Mouse (Mus musculus) c-Kit-positive CD71-positive TER-119-negative erythroid progenitor cells, embryonic 14.5 days (primary cell): ENCODE measurements around the gene LTO1.
A peak's percentile ranks its signal among the peaks of the same experiment; 100 is the strongest.
"Not testable (repeated sequence)": the region's sequence is repeated elsewhere in the genome, so short reads cannot be mapped to it uniquely, and the experiment has no call there.

Experiments
- DNase-seq: peaks from one replicate; pipeline ENCODE4 v3.0.0-alpha.2; 2013; ENCODE audit warnings: low read depth

The LTO1 gene

GRCm38 (mm10) chr7:144914948-144915750, at the start of gene LTO1:
LTO1 (plus strand) TSS chr7:144915100.
- peak; percentile 91 for DNase-seq

- no peak for DNase-seq
Measured at GRCm38 (mm10) chr7:144867161-144867560, 47.7 kb upstream of the LTO1 start.

GRCm38 (mm10) chr7:144867602-144868001, 47.3 kb upstream of the LTO1 start:
- DNase-seq = no peak

GRCm38 (mm10) chr7:144872420-144872819, 42.5 kb upstream of the LTO1 start:
- no peak for DNase-seq

- no peak for DNase-seq
Measured at GRCm38 (mm10) chr7:144873160-144873559, 41.7 kb upstream of the LTO1 start.

GRCm38 (mm10) chr7:144874226-144874625, 40.7 kb upstream of the LTO1 start:
- DNase-seq = no peak

- no peak for DNase-seq
Measured at GRCm38 (mm10) chr7:144878401-144878800, 36.5 kb upstream of the LTO1 start.

- DNase-seq = no peak
Measured at GRCm38 (mm10) chr7:144883106-144883505, 31.8 kb upstream of the LTO1 start.

GRCm38 (mm10) chr7:144887672-144888071, 27.2 kb upstream of the LTO1 start:
- DNase-seq = no peak

- DNase-seq = no peak
Measured at GRCm38 (mm10) chr7:144888564-144889299, 26.2 kb upstream of the LTO1 start.

GRCm38 (mm10) chr7:144890661-144891060, 24.2 kb upstream of the LTO1 start:
- not testable (repeated sequence) for DNase-seq

- no peak for DNase-seq
Measured at GRCm38 (mm10) chr7:144891863-144892262, 23.0 kb upstream of the LTO1 start.

- no peak for DNase-seq
Measured at GRCm38 (mm10) chr7:144892322-144892721, 22.6 kb upstream of the LTO1 start.

GRCm38 (mm10) chr7:144894191-144894590, 20.7 kb upstream of the LTO1 start:
- DNase-seq = no peak

GRCm38 (mm10) chr7:144894706-144895105, 20.2 kb upstream of the LTO1 start:
- no peak for DNase-seq

GRCm38 (mm10) chr7:144895305-144896111, 19.4 kb upstream of the LTO1 start:
- DNase-seq = peak; percentile 54

GRCm38 (mm10) chr7:144896294-144897218, 18.3 kb upstream of the LTO1 start, which contains the start of gene Fgf15:
Fgf15 (plus strand) TSS chr7:144896531.
- DNase-seq = no peak

GRCm38 (mm10) chr7:144898506-144898905, 16.4 kb upstream of the LTO1 start:
- no peak for DNase-seq

GRCm38 (mm10) chr7:144905514-144905913, 9.4 kb upstream of the LTO1 start:
- DNase-seq = not testable (repeated sequence)

GRCm38 (mm10) chr7:144906708-144907397, 8.0 kb upstream of the LTO1 start:
- peak; percentile 48 for DNase-seq

- peak; percentile 53 for DNase-seq
Measured at GRCm38 (mm10) chr7:144907793-144908192, 7.1 kb upstream of the LTO1 start.
